Mouse (Mus musculus) heart, embryonic 14.5 days (tissue): ENCODE measurements at regions not wholly inside any gene's neighbourhood (a gene's known extent, or its start where the extent isn't known, plus 50 kb on each side); places are given as distances from the start of the nearest gene placed in this dataset.

Experiments
- ATAC-seq: fragments of 200-750 bp; cut with Nextera tagmentation; 2 replicates; pipeline ENCODE4 v1.8.0; 2017; ENCODE audit warnings: low read depth, moderate TSS enrichment; ENCODE audit not compliant: insufficient number of reproducible peaks, insufficient read depth, low FRiP score
- H3K27ac ChIP-seq, 2 experiments: fragments of 200-500 bp in 1 of 2; fragments of 300-500 bp in 1 of 2; sonication (generic) in 1 of 2; replicated peaks in 1 of 2; 2 replicates each; pipeline ENCODE4 v1.5.1; 2012 to 2014; ENCODE audit warnings: low read depth in 2 of 2, low read length in 2 of 2, control low read depth in 1 of 2, mild to moderate bottlenecking in 1 of 2, mixed read lengths in 1 of 2; ENCODE audit not compliant: control insufficient read depth in 1 of 2, insufficient read depth in 1 of 2
- H3K27me3 ChIP-seq: fragments of 300-500 bp; sonication (generic); 2 replicates; pipeline ENCODE4 v1.6.1; 2014; ENCODE audit warnings: mild to moderate bottlenecking, low read length, control low read depth; ENCODE audit not compliant: control insufficient read depth, insufficient read depth
- H3K36me3 ChIP-seq: fragments of 300-500 bp; sonication (generic); 2 replicates; pipeline ENCODE4 v1.6.1; 2014; ENCODE audit warnings: mild to moderate bottlenecking, control low read depth, low read length, mixed read lengths; ENCODE audit not compliant: control insufficient read depth, insufficient read depth
- H3K4me1 ChIP-seq, 2 experiments: fragments of 200-500 bp in 1 of 2; fragments of 300-500 bp in 1 of 2; sonication (generic) in 1 of 2; 2 replicates each; pipeline ENCODE4 v1.6.1; 2012 to 2014; ENCODE audit warnings: low read length in 2 of 2, control low read depth in 1 of 2, mixed read lengths in 1 of 2; ENCODE audit not compliant: control insufficient read depth in 2 of 2, insufficient read depth in 2 of 2
- H3K4me2 ChIP-seq: fragments of 300-500 bp; sonication (generic); 2 replicates; pipeline ENCODE4 v1.6.1; 2014; ENCODE audit warnings: mild to moderate bottlenecking, low read length
- H3K4me3 ChIP-seq, 2 experiments: fragments of 200-500 bp in 1 of 2; fragments of 300-500 bp in 1 of 2; sonication (generic) in 1 of 2; 2 replicates each; pipeline ENCODE4 v1.5.1; 2012 to 2014; ENCODE audit warnings: low read length in 2 of 2, mild to moderate bottlenecking in 2 of 2, control low read depth in 1 of 2, low read depth in 1 of 2, moderate library complexity in 1 of 2; ENCODE audit not compliant: control insufficient read depth in 1 of 2, insufficient read depth in 1 of 2
- H3K9ac ChIP-seq: fragments of 300-500 bp; sonication (generic); 2 replicates; pipeline ENCODE4 v1.6.1; 2014; ENCODE audit warnings: mild to moderate bottlenecking, low read length
- H3K9me3 ChIP-seq: fragments of 300-500 bp; sonication (generic); 2 replicates; pipeline ENCODE4 v1.6.1; 2016; ENCODE audit warnings: low read length, control low read depth; ENCODE audit not compliant: control insufficient read depth
- WGBS: fragments of 180-500 bp; shearing (Covaris S2); extraction: QIAGEN DNeasy Blood & Tissue Kit; methylation state at CpG from one replicate; pipeline ENCODE4 v1.1.7; 2014; 5-methylcytosine and 5-hydroxymethylcytosine counted together

DNA sequence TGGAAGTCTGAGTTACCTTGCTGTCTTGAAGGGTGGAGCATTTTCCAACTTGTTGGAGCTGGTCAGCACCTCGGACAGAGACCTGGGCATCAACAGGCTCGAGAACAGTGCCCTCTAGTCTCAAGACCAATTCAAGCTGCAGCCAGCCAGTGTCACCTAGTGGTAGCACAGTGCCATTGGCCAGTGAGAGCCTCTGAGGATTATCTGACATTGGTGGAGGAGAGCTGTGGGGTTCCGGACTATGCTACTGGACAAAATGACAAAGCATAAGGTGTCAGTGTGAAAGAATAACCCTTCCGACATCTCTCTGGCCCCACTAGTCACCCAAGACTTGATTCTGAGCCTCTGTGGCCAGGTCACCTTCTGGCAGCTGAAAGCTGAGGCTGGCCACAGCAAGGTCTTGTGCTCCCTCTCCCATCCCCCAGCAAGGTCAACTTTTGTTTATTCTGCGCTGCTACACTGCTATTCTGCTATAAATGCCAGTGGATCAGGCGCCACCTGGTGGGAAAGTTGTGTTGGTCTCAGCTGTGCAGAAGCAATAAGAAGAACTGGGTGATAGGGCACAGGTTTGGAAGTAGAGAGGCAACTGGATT, 232.2 kb downstream of the Olfm4 start:
- Histone ChIP-seq H3K27ac (no peak overlapping the region), H3K9me3 (no peaks in the 10 kb centered on the region), H3K4me2 (no peak overlapping the region), H3K27me3 (no peaks in the 10 kb centered on the region), H3K4me1 (no peaks in the 10 kb centered on the region), H3K4me3 (no peak overlapping the region), H3K36me3 (no peaks in the 10 kb centered on the region), H3K9ac (no peak overlapping the region)
- 15% methylated on average over 6 of the region's 6 CpGs for WGBS
- no peak for ATAC-seq

DNA sequence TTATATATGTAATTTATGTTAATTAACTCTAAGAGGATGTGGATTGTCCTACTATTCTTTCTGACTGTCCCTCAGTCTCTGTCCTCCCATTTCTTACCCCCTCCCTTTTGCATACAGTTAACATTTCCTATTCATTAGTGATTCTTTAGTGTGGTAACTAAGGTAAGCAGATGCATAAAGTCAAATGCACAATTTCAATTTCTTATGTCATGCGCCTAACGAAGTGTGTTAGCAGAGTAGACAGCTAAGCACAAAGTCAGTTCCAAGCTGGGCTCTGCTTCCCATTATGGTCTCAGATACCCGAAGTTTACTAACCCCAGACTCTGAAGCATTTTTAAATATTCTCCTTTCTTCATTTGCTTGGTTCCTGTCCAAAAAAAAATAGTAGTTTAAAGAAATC, 248.2 kb downstream of the Olfm4 start:
- Histone ChIP-seq H3K27ac (no peak overlapping the region), H3K4me1 (no peaks in the 10 kb centered on the region), H3K9me3 (no peaks in the 10 kb centered on the region), H3K9ac (no peak overlapping the region), H3K4me2 (no peak overlapping the region), H3K36me3 (no peaks in the 10 kb centered on the region), H3K27me3 (no peaks in the 10 kb centered on the region), H3K4me3 (no peak overlapping the region)
- 75% methylated on average over 3 of the region's 3 CpGs for WGBS
- ATAC-seq: no peak

DNA sequence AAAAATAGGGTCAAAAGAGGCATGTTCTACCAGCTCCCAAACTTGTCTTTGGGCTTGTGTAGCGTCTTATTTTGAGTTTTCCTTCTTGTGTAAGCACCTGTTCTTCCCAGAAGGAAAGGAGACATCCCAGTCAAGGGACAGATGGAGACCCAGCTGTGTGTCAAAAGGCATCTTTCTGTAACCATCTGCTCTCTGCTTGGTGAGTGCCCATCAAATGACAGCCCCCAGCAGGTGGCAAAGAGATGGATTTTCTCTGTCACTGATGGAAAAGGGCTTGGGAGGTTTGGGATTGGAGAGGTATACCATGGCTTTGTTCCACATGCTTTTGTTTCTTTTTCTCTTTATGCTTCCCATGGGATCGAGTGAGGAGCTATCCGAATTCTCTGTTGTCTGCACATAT, 249.1 kb downstream of the Olfm4 start:
- Histone ChIP-seq H3K36me3 (no peaks in the 10 kb centered on the region), H3K4me1 (no peaks in the 10 kb centered on the region), H3K9me3 (no peaks in the 10 kb centered on the region), H3K27me3 (no peaks in the 10 kb centered on the region), H3K4me2 (no peak overlapping the region), H3K27ac (no peak overlapping the region), H3K4me3 (no peak overlapping the region), H3K9ac (no peak overlapping the region)
- 69% methylated on average over 3 of the region's 3 CpGs for WGBS
- ATAC-seq: no peak

DNA sequence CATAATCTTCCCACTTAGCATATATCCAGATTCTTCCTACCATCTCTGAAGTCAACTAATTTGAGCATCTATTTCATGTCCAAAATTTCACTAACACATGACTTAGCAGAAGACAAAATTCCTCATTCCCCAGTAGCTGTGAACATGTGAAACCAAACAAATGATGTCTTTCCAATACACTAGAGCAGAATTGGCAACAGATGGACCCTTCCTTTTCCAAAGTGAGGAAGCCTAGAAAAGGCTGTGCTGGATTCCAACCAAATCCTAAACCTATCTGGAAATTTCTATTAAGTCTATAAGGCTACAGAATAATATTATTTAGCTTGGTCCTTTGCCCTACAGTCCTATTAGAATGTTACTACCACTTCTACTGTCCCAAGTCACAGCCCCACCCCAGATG, 253.3 kb downstream of the Olfm4 start:
- H3K27ac ChIP-seq: no peak overlapping the region
- ATAC-seq: no peak

DNA sequence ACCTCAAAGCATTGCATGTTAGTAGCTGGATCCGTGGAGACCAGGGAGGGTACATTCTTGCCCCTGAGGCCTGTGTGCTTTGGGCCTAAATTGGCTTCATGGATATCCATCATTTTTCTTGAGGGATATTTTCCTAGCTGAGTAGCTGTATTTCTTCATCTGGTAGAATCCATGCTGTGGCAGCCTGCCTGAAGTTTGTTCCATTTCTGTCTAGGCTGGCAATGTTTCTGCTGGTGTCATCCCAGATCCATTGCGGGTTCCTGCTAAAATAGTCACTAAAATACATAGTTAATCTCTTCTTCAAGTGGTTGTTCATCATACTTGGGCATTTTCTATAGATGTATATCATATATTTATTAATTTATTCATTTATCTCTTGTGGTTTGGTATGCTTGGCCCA, 253.7 kb downstream of the Olfm4 start:
- Histone ChIP-seq H3K4me2 (no peak overlapping the region), H3K9me3 (no peaks in the 10 kb centered on the region), H3K36me3 (no peaks in the 10 kb centered on the region), H3K4me3 (no peak overlapping the region), H3K27ac (no peak overlapping the region), H3K4me1 (no peaks in the 10 kb centered on the region), H3K27me3 (no peaks in the 10 kb centered on the region), H3K9ac (no peak overlapping the region)
- WGBS: 63% methylated on average over 2 of the region's 2 CpGs
- ATAC-seq: no peak

More for the DNA sequence above, 253.3 kb downstream of the Olfm4 start:
- Histone ChIP-seq H3K4me3 (no peak overlapping the region), H3K4me1 (no peaks in the 10 kb centered on the region), H3K27me3 (no peaks in the 10 kb centered on the region), H3K4me2 (no peak overlapping the region), H3K9ac (no peak overlapping the region), H3K9me3 (no peaks in the 10 kb centered on the region), H3K36me3 (no peaks in the 10 kb centered on the region)

DNA sequence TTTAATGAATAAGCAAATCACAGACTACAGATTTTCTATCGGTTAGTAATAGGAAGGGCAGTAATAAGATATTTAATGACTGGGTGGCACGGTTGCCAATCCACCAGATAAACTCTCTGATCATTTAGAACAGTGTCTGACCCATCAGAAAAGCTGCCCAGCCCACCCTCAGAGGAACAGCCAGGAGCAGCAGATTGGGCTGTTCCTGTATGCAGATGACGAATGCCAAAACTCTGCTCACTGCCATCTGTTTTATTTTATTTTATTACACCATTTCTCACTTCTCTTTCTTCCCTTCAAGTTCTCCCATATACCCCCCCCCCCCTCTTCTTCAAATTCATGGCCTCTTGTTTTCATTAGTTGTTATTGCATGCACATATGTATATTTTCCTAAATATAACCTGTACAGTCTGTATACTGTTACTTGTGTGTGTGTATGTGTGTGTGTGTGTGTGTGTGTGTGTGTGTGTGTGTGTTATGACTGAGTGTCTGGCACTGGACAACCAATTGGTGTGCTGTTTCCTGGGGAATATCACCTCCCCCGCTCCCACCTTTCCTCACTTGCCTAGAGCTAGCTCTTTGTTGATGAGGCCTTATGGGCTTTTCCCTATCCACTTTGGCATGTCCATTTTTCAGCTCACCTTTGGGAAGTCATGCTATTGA, 260.9 kb downstream of the Olfm4 start:
- WGBS: 66% methylated on average over 4 of the region's 4 CpGs
- Histone ChIP-seq H3K36me3 (no peaks in the 10 kb centered on the region), H3K27me3 (no peaks in the 10 kb centered on the region)

DNA sequence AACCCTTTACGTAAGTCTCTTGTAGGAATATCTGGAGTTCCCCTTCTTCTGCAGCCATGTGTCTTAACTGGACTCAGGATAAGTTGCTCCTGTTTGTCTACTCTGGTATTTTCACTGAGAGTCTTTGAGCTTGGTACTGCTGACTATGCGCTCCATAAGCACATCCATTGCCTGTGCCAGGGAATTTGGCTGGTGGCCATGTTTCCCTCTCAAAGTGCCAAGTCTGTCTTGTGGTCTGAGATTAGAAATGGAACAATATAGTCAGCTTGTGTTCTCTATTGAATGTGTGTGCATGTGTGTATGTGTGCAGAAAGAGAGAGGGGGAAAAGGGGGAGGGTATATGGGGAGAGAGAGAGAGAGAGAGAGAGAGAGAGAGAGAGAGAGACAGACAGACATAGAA, 263.7 kb downstream of the Olfm4 start:
- Histone ChIP-seq H3K4me3 (no peak overlapping the region), H3K27ac (no peak overlapping the region), H3K27me3 (no peaks in the 10 kb centered on the region), H3K4me1 (no peaks in the 10 kb centered on the region), H3K9ac (no peak overlapping the region), H3K4me2 (no peak overlapping the region), H3K9me3 (no peaks in the 10 kb centered on the region), H3K36me3 (no peaks in the 10 kb centered on the region)
- 78% methylated on average over 2 of the region's 2 CpGs for WGBS
- ATAC-seq: peak; percentile 47; the same call in 1 of the 2 replicates

More for the DNA sequence above, 260.9 kb downstream of the Olfm4 start:
- no peak for ATAC-seq
- Histone ChIP-seq H3K4me1 (no peaks in the 10 kb centered on the region), H3K27ac (no peak overlapping the region), H3K9ac (no peak overlapping the region), H3K4me2 (no peak overlapping the region), H3K9me3 (no peaks in the 10 kb centered on the region), H3K4me3 (no peak overlapping the region)

DNA sequence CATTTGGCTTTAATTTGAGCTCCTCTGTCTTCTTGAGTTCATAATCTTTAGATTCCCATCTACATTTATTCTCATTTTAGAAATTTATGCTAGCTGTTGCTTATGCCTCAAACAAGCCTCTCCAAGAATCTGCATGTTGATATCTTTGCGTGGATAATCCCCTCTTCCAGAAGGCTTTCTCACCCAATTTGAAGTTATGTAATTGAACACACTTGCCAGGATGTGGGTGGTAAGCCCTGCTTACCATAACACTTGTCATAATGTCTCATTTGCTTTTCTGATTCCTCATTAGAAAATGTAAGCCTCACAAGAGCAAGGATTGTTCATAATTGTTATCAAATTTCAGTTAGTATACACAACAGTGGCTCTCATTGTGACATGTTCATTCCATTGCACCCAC, 266.0 kb downstream of the Olfm4 start:
- H3K9me3 ChIP-seq: no peaks in the 10 kb centered on the region
- H3K4me1 ChIP-seq: no peaks in the 10 kb centered on the region
- H3K9ac ChIP-seq: no peak overlapping the region
- no peaks in the 10 kb centered on the region for H3K27me3 ChIP-seq
- H3K4me2 ChIP-seq: no peak overlapping the region
- no peaks in the 10 kb centered on the region for H3K36me3 ChIP-seq
- WGBS: 84% methylated on average over 1 of the region's 1 CpGs
- no peak overlapping the region for H3K27ac ChIP-seq
- H3K4me3 ChIP-seq: no peak overlapping the region
- ATAC-seq: no peak
